Mouse (Mus musculus) kidney, adult 2 months (tissue): ENCODE measurements around the gene Asap3. TPM values are rescaled to one million over a fixed set of nuclear protein-coding genes. Genes with fewer than 3 reads are reported as not detected.

Experiments used
- DNase-seq: peaks from one replicate; pipeline ENCODE4 v3.0.0; 2021
- H3K27ac ChIP-seq: fragments of 200-500 bp; 2 replicates; pipeline ENCODE4 v1.5.1; 2012; ENCODE audit warnings: low read depth, low read length, control low read depth, inconsistent platforms; ENCODE audit not compliant: insufficient read depth
- H3K27me3 ChIP-seq: fragments of 200-500 bp; replicated peaks from 2 replicates; pipeline ENCODE4 v1.6.1; 2012; ENCODE audit warnings: mild to moderate bottlenecking, moderate library complexity, low read length, inconsistent platforms; ENCODE audit not compliant: control insufficient read depth, insufficient read depth
- H3K36me3 ChIP-seq: fragments of 200-500 bp; 2 replicates; pipeline ENCODE4 v1.6.1; 2012; ENCODE audit warnings: mild to moderate bottlenecking, moderate library complexity, low read length, inconsistent platforms; ENCODE audit not compliant: control insufficient read depth, insufficient read depth
- H3K4me1 ChIP-seq: fragments of 200-500 bp; 2 replicates; pipeline ENCODE4 v1.6.1; 2011; ENCODE audit warnings: low read length; ENCODE audit not compliant: control insufficient read depth, insufficient read depth
- H3K4me3 ChIP-seq: fragments of 200-500 bp; 2 replicates; pipeline ENCODE4 v1.5.1; 2011; ENCODE audit warnings: mild to moderate bottlenecking, low read depth, low read length, control low read depth; ENCODE audit not compliant: insufficient read depth
- CTCF ChIP-seq: fragments of 200-500 bp; conservative IDR thresholded peaks from 2 replicates; pipeline ENCODE4 v1.5.1; 2011; ENCODE audit warnings: low read depth, mild to moderate bottlenecking, control low read depth, low read length, moderate library complexity, mixed read lengths; ENCODE audit not compliant: insufficient read depth, insufficient read length
- POLR2A ChIP-seq: fragments of 200-500 bp; IDR thresholded peaks from one replicate; pipeline ENCODE4 v1.6.1; 2011; ENCODE audit warnings: low read depth, low read length, control low read depth
- WGBS: fragments of 180-500 bp; shearing (Covaris S2); methylation state at CpG from one replicate; pipeline ENCODE4 v1.1.7; 2018; 5-methylcytosine and 5-hydroxymethylcytosine counted together
- polyA plus RNA-seq: library from polyadenylated mRNA; depleted of rRNA; stranded (reverse); fragments of >200 nt; gene quantifications from 2 replicates; pipeline ENCODE4 v1.2.3, GENCODE M21; 2012

Gene Asap3
- polyA plus RNA-seq, 1 experiment: 5.7 TPM

- WGBS: 55% methylated on average over 9 of the region's 9 CpGs
- peak; percentile 76 for DNase-seq
- Histone ChIP-seq H3K27me3 (no peaks in the 10 kb centered on the region), H3K4me3 (no peak overlapping the region), H3K36me3 (no peaks in the 10 kb centered on the region), H3K4me1 (peaks cover 5% of the 10 kb centered on the region), H3K27ac (peak overlapping the region; percentile 28; the same call in 1 of the 2 replicates)
- TF ChIP-seq CTCF (no peak), POLR2A (no peak)
Observed at GRCm38 (mm10) chr4:136185375-136185774, 20.8 kb upstream of the Asap3 start.

GRCm38 (mm10) chr4:136186315-136186714 lies 19.9 kb upstream of the Asap3 start:
- H3K27me3 ChIP-seq: no peaks in the 10 kb centered on the region
- no peaks in the 10 kb centered on the region; the same call in 1 of the 2 replicates for H3K4me1 ChIP-seq
- H3K36me3 ChIP-seq: no peaks in the 10 kb centered on the region
- 76% methylated on average over 8 of the region's 8 CpGs for WGBS
- TF ChIP-seq POLR2A (no peak), CTCF (no peak)
- no peak overlapping the region for H3K4me3 ChIP-seq
- DNase-seq: no peak
- no peak overlapping the region for H3K27ac ChIP-seq

- 52% methylated on average over 23 of the region's 23 CpGs for WGBS
Observed at GRCm38 (mm10) chr4:136186739-136187472, 19.3 kb upstream of the Asap3 start.

GRCm38 (mm10) chr4:136188973-136189737 lies 17.0 kb upstream of the Asap3 start:
- Histone ChIP-seq H3K4me3 (no peak overlapping the region), H3K27ac (no peak overlapping the region), H3K4me1 (no peaks in the 10 kb centered on the region; the same call in 1 of the 2 replicates), H3K27me3 (no peaks in the 10 kb centered on the region), H3K36me3 (no peaks in the 10 kb centered on the region)
- WGBS: 87% methylated on average over 6 of the region's 6 CpGs
- TF ChIP-seq CTCF: peak; percentile 56
- no peak for TF ChIP-seq POLR2A
- no peak for DNase-seq

More at GRCm38 (mm10) chr4:136186739-136187472, 19.3 kb upstream of the Asap3 start:
- DNase-seq: peak; percentile 70
- H3K27ac ChIP-seq: no peak overlapping the region
- no peaks in the 10 kb centered on the region; the same call in 1 of the 2 replicates for H3K4me1 ChIP-seq
- H3K27me3 ChIP-seq: no peaks in the 10 kb centered on the region
- no peaks in the 10 kb centered on the region for H3K36me3 ChIP-seq
- TF ChIP-seq POLR2A (no peak), CTCF (no peak)
- H3K4me3 ChIP-seq: no peak overlapping the region

DNA sequence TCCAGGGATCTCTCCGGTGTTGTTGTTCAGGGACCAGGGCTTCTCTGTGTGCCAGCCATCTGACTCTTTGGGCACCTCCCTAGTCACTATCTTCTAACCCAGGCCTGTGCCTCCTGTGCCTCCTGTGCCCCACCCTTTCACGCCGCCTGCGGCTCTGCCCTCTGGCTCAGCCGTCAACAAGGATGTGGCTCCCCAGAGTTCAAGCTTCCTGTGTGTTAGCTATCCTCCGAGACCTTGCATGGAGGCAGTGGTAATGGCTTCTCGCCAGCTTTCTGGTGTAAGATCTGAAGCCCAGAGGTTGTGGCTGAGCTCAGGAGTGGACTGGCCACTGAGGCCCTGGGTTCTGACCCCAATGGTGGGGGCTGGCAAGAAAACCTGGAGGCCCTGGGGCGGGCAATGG lies 16.3 kb upstream of the Asap3 start:
- DNase-seq: no peak
- Histone ChIP-seq H3K4me1 (no peaks in the 10 kb centered on the region; the same call in 1 of the 2 replicates), H3K27me3 (no peaks in the 10 kb centered on the region), H3K36me3 (no peaks in the 10 kb centered on the region), H3K27ac (no peak overlapping the region), H3K4me3 (no peak overlapping the region)
- WGBS: 69% methylated on average over 8 of the region's 8 CpGs
- TF ChIP-seq POLR2A: no peak
- no peak for TF ChIP-seq CTCF

GRCm38 (mm10) chr4:136193571-136193970 lies 12.6 kb upstream of the Asap3 start:
- WGBS: 85% methylated on average over 3 of the region's 3 CpGs
- TF ChIP-seq CTCF (no peak), POLR2A (no peak)
- no peak for DNase-seq
- no peaks in the 10 kb centered on the region for H3K36me3 ChIP-seq
- H3K27me3 ChIP-seq: no peaks in the 10 kb centered on the region
- H3K4me1 ChIP-seq: no peaks in the 10 kb centered on the region
- no peak overlapping the region for H3K27ac ChIP-seq
- no peak overlapping the region for H3K4me3 ChIP-seq

DNA sequence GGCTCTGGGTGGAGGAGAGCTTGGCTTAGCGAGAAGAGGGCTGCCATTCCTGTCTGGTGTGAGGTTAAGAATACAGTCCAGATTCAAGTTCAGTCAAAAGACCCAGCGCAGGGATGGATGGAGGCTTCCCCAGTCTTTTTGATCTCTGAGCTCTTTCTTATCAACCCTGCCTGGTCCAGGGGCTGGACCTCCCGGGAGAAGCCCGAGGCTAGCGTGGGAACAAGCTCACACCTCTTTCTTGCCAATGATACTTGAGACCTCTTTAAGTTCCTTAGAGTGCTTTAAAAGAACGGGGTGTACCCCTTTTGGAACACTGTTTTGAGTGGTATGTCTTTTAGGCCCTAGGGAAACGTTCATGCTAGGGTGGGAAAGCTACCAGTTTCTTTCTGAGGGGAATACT lies 11.1 kb upstream of the Asap3 start:
- no peaks in the 10 kb centered on the region for H3K27me3 ChIP-seq
- H3K36me3 ChIP-seq: no peaks in the 10 kb centered on the region
- no peak for DNase-seq
- WGBS: 78% methylated on average over 7 of the region's 7 CpGs
- H3K4me1 ChIP-seq: no peaks in the 10 kb centered on the region
- TF ChIP-seq POLR2A (no peak), CTCF (no peak)
- H3K27ac ChIP-seq: no peak overlapping the region
- no peak overlapping the region for H3K4me3 ChIP-seq

DNA sequence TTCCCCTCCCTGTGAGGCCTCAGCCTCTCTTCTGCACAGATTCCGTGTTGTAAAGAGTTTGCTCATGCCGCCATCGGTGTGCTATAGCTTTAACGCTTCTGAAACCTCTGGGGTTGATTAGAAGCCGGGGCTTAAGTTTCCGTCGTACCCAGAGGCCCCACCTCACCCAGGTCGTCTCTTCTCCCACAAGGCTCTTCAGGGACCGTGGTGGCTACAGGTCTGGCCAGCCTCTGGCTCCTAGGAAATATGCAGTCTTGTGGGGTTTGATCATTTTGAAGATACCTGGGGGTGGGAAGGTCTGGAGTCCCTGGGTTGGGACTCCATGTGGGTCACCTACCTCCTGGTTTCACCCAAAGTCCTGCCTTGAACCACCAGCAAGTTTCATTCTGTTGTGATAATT lies 10.5 kb upstream of the Asap3 start:
- no peak for DNase-seq
- no peaks in the 10 kb centered on the region for H3K36me3 ChIP-seq
- no peak for TF ChIP-seq CTCF
- no peak for TF ChIP-seq POLR2A
- no peaks in the 10 kb centered on the region for H3K27me3 ChIP-seq
- WGBS: 83% methylated on average over 9 of the region's 9 CpGs
- no peak overlapping the region for H3K27ac ChIP-seq
- H3K4me3 ChIP-seq: no peak overlapping the region
- H3K4me1 ChIP-seq: no peaks in the 10 kb centered on the region
